Mouse (Mus musculus) liver, adult (tissue): ENCODE measurements at regions not wholly inside any gene's neighbourhood (a gene's known extent, or its start where the extent isn't known, plus 50 kb on each side); places are given as distances from the start of the nearest gene placed in this dataset.

Source experiments
- GATA4 ChIP-seq: IDR thresholded peaks from 2 replicates; pipeline ENCODE4 v1.6.1; 2014; ENCODE audit warnings: mild to moderate bottlenecking, low read length; ENCODE audit not compliant: insufficient replicate concordance

GRCm38 (mm10) chr2:50738936-50739598, 409.8 kb downstream of the Rnd3 start:
- TF ChIP-seq GATA4, result no peak

- TF ChIP-seq GATA4, result no peak
Observed at GRCm38 (mm10) chr2:50737706-50738105, 411.2 kb downstream of the Rnd3 start.

GRCm38 (mm10) chr2:50735029-50735428, 413.9 kb downstream of the Rnd3 start:
- no peak for TF ChIP-seq GATA4

- no peak for TF ChIP-seq GATA4
Observed at GRCm38 (mm10) chr2:50706652-50707051, 410.1 kb upstream of the Mmadhc start.

GRCm38 (mm10) chr2:50704297-50704696, 407.7 kb upstream of the Mmadhc start:
- TF ChIP-seq GATA4, result peak; percentile 42; the same call in 1 of the 2 replicates

GRCm38 (mm10) chr2:50702584-50703450, 406.2 kb upstream of the Mmadhc start:
- TF ChIP-seq GATA4, result no peak

- TF ChIP-seq GATA4, result no peak
Observed at GRCm38 (mm10) chr2:50698841-50699240, 402.2 kb upstream of the Mmadhc start.

GRCm38 (mm10) chr2:50696575-50696974, 400.0 kb upstream of the Mmadhc start:
- no peak for TF ChIP-seq GATA4

- TF ChIP-seq GATA4, result no peak
Observed at GRCm38 (mm10) chr2:50694849-50695248, 398.2 kb upstream of the Mmadhc start.

- no peak for TF ChIP-seq GATA4
Observed at GRCm38 (mm10) chr2:50693784-50694350, 397.3 kb upstream of the Mmadhc start.

GRCm38 (mm10) chr2:50690120-50691103, 393.8 kb upstream of the Mmadhc start:
- TF ChIP-seq GATA4, result peak; percentile 89; the same call in 1 of the 2 replicates

GRCm38 (mm10) chr2:50687672-50688151, 391.1 kb upstream of the Mmadhc start:
- TF ChIP-seq GATA4, result no peak

GRCm38 (mm10) chr2:50687222-50687621, 390.6 kb upstream of the Mmadhc start:
- peak; percentile 21; the same call in 1 of the 2 replicates for TF ChIP-seq GATA4

- TF ChIP-seq GATA4, result no peak
Observed at GRCm38 (mm10) chr2:50677456-50677855, 380.9 kb upstream of the Mmadhc start.
